Mouse (Mus musculus) heart, postnatal 14 days (tissue): Measurements from ENCODE around the gene Samd13. TPM values are rescaled to one million over a fixed set of nuclear protein-coding genes. Genes with fewer than 3 reads are reported as not detected.

ENCODE experiments used
- DNase-seq, 2 experiments: peaks; one replicate each; pipeline ENCODE4 v3.0.0; 2021 to 2022
- intact Hi-C: fragments of 180-260 bp; cut with DNase I; formaldehyde crosslinking; loops from one replicate; pipeline ENCODE4 v1.15.1; 2025
- long read RNA-seq, 2 experiments: library from polyadenylated mRNA; stranded (forward); transcript quantifications; one replicate each; pipeline ENCODE4 v2.0.0; 2021
- total RNA-seq, 2 experiments: library from RNA; stranded (reverse); gene quantifications; 2 replicates each; pipeline ENCODE4 v1.2.3; 2021

Gene Samd13
- total RNA-seq, result 1 to 10 TPM; 1.4 to 2.6 TPM
- long read RNA-seq, experiment 1, partial matches to known transcripts, result 0 of 3 reads
- long read RNA-seq, experiment 1, other reads (novel, unspliced or antisense), result 2 of 3 reads
- long read RNA-seq, experiment 2, partial matches to known transcripts, result 0 of 5 reads
- long read RNA-seq, experiment 2, other reads (novel, unspliced or antisense), result 4 of 5 reads

- intact Hi-C loops, result loop anchor here (5.0 to 10.0 kb wide), 2 partner anchors 87 to 120 kb away; no protein-coding TSS in a partner anchor
- peak; percentile 67 to 81 for DNase-seq
These were observed at the start of gene Samd13 for GRCm38 (mm10) chr3:146684811-146685675. Gene Samd13 (minus strand): TSS chr3:146685592.

GRCm38 (mm10) chr3:146731499-146731898 is 46.1 kb upstream of the Samd13 start:
- no peak for DNase-seq
- intact Hi-C loops, result no loop called here

DNA sequence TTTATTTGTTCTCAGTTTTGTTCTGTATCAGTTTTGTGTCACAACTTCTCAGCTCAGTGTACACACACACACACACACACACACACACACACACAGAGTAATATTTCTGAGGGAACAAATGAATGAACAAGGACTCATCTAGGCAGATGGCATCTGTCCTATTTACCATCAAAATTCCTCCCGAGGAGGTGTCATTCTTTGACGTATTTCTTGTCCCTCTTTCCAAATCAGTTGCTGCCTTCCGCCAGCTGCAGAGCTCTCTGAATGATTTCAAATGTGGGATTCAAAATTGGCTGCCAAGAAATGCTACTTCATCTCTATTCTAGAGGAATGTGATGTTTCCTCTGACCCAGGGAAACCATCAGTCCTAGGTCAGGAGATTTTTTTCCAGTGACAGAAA is 37.6 kb upstream of the Samd13 start:
- no peak for DNase-seq
- intact Hi-C loops, result no loop called here

DNA sequence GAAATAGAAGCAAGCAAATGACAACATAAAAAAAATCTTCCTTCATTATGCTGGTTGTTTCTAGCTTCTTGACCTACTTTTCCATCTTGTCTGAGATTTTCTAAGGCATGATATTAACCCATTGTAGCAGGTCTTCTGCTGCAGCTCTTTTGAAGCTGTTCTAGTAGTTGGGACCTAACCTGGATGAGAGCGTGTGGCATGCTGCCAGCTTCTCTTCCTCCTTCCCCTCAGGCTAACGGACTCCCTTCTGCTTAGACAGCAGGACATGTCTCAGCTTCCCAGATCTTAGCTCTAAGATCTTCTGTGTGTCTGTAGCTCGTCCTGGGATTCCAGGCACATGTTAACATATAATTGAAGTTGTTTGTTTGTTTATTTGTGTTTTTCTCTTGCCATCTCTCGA is 34.3 kb upstream of the Samd13 start:
- DNase-seq, result no peak
- intact Hi-C loops, result no loop called here

DNA sequence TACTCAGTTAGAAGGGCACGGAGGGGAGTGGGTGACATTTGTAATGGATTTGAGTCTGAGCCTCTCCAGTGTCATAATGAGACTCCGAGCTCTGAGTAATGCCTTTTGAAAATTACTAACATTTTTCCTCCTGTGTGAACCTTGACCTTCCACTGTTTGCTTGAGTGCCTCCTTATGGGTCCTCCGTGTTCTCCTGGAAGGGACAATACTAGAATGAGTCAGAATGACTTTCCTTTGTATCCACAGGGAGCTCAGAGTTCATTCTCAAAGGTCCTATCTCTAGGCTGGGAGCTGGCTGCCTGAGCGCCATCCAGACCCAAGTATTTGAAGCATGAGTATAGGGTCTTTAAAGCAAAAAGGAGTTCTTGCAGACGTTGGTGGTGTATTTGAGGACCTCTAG is 32.9 kb upstream of the Samd13 start:
- intact Hi-C loops, result no loop called here
- DNase-seq, result no peak

DNA sequence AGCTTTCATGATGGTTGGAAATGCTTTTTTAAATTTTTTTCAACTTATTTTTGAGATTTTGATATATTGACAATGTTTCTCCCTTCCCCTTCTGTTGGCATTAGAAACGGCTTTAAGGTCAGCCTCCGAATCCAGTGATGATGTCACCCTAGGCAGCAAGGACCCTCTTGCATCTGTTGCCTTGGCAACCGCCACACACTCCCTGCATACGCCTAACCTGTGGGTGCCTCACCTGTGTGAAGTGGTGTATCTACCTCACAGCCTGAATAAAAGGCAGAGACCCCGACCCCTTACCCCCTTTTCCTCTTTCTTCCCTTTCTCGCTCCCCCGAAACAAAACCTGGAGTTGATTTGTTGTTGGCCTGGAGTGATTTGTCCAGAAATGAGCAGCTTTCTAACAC is 26.9 kb upstream of the Samd13 start:
- DNase-seq, result no peak
- intact Hi-C loops, result no loop called here

- no peak for DNase-seq
- intact Hi-C loops, result no loop called here
These were observed 26.2 kb upstream of the Samd13 start for GRCm38 (mm10) chr3:146711559-146711958.

DNA sequence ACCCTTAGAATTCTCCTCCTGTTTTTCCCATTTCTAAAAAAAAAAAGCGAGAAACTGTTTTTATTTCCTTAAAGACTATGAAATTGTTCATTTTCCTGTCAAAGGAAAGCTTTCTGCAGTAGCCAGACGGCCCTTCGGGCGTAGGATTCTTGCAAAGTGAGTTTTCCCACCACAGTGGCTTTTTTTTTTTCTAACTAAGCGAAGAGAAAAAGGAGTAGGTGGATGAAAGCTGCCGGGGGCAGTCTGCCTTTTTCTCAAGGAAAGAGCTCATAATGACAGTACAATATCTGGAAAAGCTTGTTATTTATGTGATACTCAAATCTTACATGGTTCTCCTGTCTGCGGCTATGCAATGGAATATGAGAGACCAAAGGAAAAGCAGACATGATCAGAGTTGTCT is 25.7 kb upstream of the Samd13 start:
- no peak for DNase-seq
- intact Hi-C loops, result no loop called here

DNA sequence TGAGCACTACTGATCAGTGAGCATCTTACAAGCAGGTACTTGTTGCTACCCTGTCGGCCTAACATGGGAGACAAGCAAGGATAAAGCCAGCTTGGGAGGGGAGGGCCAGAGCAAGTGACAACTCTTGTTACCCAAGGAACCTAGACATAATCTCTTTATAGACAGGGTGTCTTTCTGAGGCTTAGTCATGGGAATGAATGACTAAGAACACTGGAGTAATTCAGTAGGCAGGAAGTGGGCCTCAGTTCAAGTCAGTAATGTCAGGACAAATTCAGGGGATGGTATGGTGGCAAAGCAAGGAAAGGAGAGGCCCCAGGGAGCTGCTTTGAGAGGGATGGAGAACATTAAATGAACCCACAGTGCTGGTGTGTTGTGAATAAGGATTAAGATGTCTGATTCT is 23.7 kb upstream of the Samd13 start:
- intact Hi-C loops, result no loop called here
- no peak for DNase-seq

DNA sequence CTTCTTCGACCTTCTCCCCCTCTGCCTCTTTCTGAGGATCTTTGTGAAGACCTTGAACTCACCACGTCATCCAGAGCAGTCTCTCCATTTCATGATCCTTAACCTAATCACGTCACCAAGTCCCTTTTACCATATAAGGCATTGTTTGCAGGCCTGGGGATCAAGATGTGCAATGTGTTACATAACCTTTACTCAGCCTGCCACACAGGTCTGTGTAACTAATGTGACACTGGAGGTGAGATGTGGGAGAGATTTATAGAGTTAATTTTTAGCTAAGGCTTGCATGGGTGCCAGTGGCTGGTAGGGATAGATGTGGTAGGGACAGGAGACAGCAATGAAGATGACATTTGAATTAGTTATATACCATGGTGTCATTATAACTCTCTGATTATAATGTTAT is 23.0 kb upstream of the Samd13 start:
- intact Hi-C loops, result no loop called here
- DNase-seq, result no peak

- DNase-seq, result no peak
- intact Hi-C loops, result no loop called here
These were observed 18.7 kb upstream of the Samd13 start for GRCm38 (mm10) chr3:146704099-146704498.

DNA sequence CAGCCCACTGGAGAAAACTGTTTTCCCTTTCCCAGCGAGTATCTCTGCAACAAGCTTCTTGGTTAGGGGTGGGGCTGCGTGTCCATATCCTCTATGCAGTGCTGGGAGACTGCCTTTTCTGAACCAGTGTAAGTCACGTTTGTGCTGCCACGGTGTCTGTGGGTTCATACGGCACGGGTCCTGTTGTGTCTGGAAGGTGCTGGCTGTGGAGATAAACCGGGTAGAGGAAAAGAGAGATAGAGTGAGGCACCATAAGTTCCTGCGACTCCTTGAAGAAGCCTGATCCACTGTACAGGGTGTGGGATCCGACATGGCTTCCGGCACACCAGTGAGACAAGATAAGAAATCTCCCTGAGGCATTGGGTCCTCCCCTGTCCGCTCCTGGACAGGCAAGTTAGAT is 14.7 kb upstream of the Samd13 start:
- DNase-seq, result peak; percentile 5 to 15
- intact Hi-C loops, result no loop called here

DNA sequence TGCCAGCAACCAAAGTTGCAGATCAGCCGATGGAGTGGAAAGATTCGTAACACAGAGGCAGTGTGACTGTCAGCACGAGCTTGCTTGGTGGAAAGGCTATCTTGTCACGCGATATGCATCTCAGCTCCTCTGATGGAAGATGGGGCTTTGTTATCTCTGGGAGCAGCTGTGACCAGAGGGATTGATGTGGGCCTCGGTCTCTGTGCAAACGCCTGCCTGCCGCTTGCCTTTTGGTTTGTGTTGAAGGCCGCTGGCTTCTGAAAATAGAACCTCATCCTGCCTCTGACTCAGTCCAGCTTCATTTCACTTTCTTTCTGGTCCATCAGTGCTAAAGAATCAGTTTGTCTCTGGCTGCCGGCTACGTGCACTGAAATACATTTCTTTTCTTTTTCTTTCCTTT is 13.6 kb upstream of the Samd13 start:
- no peak for DNase-seq
- intact Hi-C loops, result no loop called here

GRCm38 (mm10) chr3:146692547-146692946 is 7.2 kb upstream of the Samd13 start:
- no peak for DNase-seq
- intact Hi-C loops, result no loop called here

GRCm38 (mm10) chr3:146687121-146687725 is 1.8 kb upstream of the Samd13 start:
- DNase-seq, result no peak
- intact Hi-C loops, result loop anchor here (5.0 to 10.0 kb wide), 2 partner anchors 85 to 122 kb away; no protein-coding TSS in a partner anchor

DNA sequence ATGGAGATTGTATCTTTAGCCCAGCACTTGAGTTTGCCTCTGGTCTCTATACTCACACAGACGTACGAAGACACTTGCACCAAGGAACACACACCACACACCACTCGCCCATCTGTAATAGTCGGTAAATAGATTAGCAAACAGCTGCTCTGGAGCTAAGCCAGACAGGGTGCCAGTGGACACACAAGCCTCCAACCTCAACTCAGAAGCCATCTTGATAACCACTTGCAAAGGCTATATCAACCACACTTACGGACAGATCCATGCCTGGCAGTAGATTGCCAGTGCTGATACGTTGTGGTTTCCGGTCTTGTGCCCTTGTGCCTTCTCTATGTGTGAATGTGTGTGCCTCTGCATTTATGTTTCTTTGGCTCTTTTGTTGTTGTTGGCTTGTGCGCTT is 1.0 kb upstream of the Samd13 start:
- intact Hi-C loops, result loop anchor here (5.0 to 10.0 kb wide), 2 partner anchors 86 to 122 kb away; no protein-coding TSS in a partner anchor
- no peak for DNase-seq

DNA sequence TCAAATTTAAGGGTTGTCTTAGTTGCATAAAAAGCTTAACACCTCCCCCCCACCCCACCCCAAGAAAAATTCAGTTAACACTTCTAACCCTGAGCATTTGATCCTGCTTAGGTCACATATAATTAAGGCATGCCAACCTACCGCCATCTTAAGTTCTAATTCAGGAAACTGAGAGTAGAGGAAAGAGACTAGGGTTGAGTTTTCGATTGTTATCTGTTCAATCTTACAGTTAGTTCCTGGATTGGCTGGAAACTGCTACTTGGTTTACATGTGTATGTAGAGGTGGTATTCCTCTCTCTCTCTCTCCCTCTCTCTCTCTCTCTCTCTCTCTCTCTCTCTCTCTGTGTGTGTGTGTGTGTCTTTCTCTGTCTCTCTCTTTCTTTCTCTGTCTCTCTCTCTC is 2.3 kb downstream of the Samd13 start:
- intact Hi-C loops, result loop anchor here (10.0 kb wide), 1 partner anchor 118 kb away; no protein-coding TSS in a partner anchor
- DNase-seq, result no peak

DNA sequence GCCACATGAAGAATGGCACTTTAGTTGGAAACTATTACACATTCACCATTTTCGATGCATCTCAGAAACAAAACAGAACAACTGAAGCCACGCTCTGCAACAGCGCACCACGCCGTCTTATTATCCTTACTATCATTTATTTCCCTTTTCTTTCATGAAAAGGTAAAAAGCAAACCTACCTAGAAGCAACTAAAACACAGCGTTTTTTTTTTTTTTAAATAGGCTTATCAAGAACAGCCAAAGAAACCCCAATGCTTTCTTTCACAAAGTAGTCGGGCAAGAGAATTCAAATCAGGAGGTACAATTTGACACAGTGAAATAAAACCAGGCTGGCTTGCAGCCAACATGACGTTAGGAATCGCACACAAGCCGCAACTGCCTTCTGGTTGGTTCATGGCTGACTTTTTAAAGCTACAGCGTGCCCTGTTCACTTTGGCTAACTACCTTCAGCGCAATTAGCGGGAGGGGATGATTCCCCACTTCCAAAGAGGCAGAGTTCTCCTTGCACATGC is 3.2 kb downstream of the Samd13 start:
- intact Hi-C loops, result loop anchor here (10.0 kb wide), 1 partner anchor 117 kb away; no protein-coding TSS in a partner anchor
- peak; percentile 62 to 73 for DNase-seq

- peak in 1 of 2 experiments; percentile 11 for DNase-seq
- intact Hi-C loops, result loop anchor here (10.0 kb wide), 1 partner anchor 117 kb away; no protein-coding TSS in a partner anchor
These were observed 3.7 kb downstream of the Samd13 start for GRCm38 (mm10) chr3:146681696-146682095.

DNA sequence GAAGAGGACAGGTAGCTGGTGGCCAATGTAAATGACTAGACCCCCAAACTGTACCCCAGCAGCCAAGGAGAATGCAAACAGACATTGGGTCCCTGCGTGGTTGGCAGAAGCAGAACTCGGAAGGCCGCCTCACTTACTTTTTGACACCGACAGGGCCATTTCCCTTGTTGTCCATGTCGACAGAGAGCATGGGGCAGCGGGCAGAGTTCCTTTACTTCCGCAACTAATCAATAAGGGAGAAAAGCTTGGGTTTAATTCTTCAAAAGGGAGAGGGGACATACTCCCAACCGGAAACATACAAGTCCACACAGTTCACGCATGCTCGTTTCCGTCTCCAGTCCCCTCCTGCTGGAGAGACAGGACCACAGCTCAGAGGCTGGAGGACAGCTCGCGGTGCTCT is 4.8 kb downstream of the Samd13 start:
- intact Hi-C loops, result loop anchor here (10.0 kb wide), 1 partner anchor 116 kb away; no protein-coding TSS in a partner anchor
- DNase-seq, result no peak

DNA sequence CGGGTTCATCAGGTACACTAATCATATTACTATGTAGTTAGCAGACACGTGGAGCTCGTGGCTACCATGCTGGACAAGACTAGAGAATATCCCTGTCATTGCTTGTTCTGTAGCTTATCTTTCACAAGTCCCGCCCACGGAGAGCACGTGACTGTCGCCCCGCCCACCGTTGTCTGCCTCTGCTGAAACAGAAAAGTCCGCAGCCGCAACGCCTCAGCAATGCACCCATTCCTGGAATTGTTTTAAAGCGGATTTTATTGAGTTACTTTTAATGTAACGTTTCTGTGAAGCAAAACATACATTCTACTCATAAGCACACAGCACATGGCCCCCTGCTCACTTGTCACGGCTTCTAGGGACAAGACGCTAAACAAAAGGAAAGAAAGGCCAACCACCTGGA is 5.7 kb downstream of the Samd13 start:
- intact Hi-C loops, result loop anchor here (10.0 kb wide), 1 partner anchor 115 kb away; no protein-coding TSS in a partner anchor

More for the DNA sequence above, 5.7 kb downstream of the Samd13 start:
- DNase-seq, result no peak
